25 mouse cellular contexts compared by ENCODE assay signal in genomic region chr6:117922041-117922440, GRCm38 (mm10). TPM values are rescaled to one million over a fixed set of nuclear protein-coding genes. Genes with fewer than 3 reads are reported as not detected.
DNase-seq lines count a peak whose midpoint lies in the region; ATAC-seq and TF ChIP-seq lines count a peak whose summit lies in the region.
"Had no signal": no experiment of that assay in that cellular context is flagged by ENCODE, and none has a peak within 500 bp of the region (broad histone marks: within the 10 kb centered on the region; RNA-seq: fewer than 3 reads in every experiment).

No protein-coding gene starts in this region.

- no peak overlapping the region for H3K4me3 ChIP-seq in intestine, postnatal 0 days (ENCODE audit: low read depth, low read length)
- no peak overlapping the region for H3K4me3 ChIP-seq in intestine, embryonic 15.5 days (replicated peaks)
- H3K4me3 ChIP-seq in E14TG2a.4 (replicated peaks; ENCODE audit: low read length) (peak overlapping the region; percentile 27; the same call in 1 of the 2 replicates), MEL (ENCODE audit: control insufficient read depth in 1 of 2, insufficient read depth in 1 of 2, low read depth in 2 of 2, low read length in 2 of 2) (no peak overlapping the region)
- H3K4me3 ChIP-seq: embryonic facial prominence, embryonic 13.5 days; embryonic facial prominence, embryonic 15.5 days; erythroblast, embryonic 14.5 days; forebrain, embryonic 10.5 days; forebrain, embryonic 13.5 days; forebrain, embryonic 15.5 days had no signal

- no peak for DNase-seq in MEL (ENCODE audit: low read depth, low spot score)
- no peak for DNase-seq in kidney, postnatal 4 days
- DNase-seq: adrenal gland, adult 2 months; adrenal gland, postnatal 10 days; adrenal gland, postnatal 25 days; B cell, adult 2 months; cerebellum, adult 11 months; cerebellum, adult 18-20 months; cerebellum, adult 8-10 months; cerebellum, adult 9-11 months; cerebellum, postnatal 36 days; forebrain, postnatal 0 days had no signal

- ATAC-seq in intestine, postnatal 0 days: no peak
- ATAC-seq in intestine, embryonic 15.5 days: no peak
- ATAC-seq: forebrain, embryonic 13.5 days; forebrain, embryonic 15.5 days; forebrain, postnatal 0 days had no signal

- no peak overlapping the region for H3K4me2 ChIP-seq in intestine, postnatal 0 days (replicated peaks; ENCODE audit: low read depth)
- no peak overlapping the region for H3K4me2 ChIP-seq in intestine, embryonic 15.5 days (replicated peaks)
- H3K4me2 ChIP-seq: embryonic facial prominence, embryonic 13.5 days; embryonic facial prominence, embryonic 15.5 days; forebrain, embryonic 13.5 days; forebrain, embryonic 15.5 days had no signal

- TF ChIP-seq RAD21 in MEL (IDR thresholded peaks at IDR 0.05; ENCODE audit: low read depth, low read length): no peak

- H3K79me2 ChIP-seq in MEL (ENCODE audit: control insufficient read depth, insufficient read depth, low read length, poor library complexity): peaks cover 36% of the 10 kb centered on the region

- no peaks in the 10 kb centered on the region for H3K9me3 ChIP-seq in intestine, postnatal 0 days (ENCODE audit: control insufficient read depth)
- H3K9me3 ChIP-seq in intestine, embryonic 15.5 days: no peaks in the 10 kb centered on the region
- H3K9me3 ChIP-seq in E14TG2a.4 (ENCODE audit: low read length) (no peaks in the 10 kb centered on the region), MEL (replicated peaks; ENCODE audit: insufficient read depth, low read length) (no peaks in the 10 kb centered on the region)
- H3K9me3 ChIP-seq: embryonic facial prominence, embryonic 13.5 days; embryonic facial prominence, embryonic 15.5 days; forebrain, embryonic 10.5 days; forebrain, embryonic 13.5 days; forebrain, embryonic 15.5 days; G1E had no signal

- no peak for TF ChIP-seq CTCF in intestine, postnatal 0 days (IDR thresholded peaks at IDR 0.05; ENCODE audit: low read depth)
- TF ChIP-seq CTCF in E14TG2a.4 (conservative IDR thresholded peaks at IDR 0.05; ENCODE audit: low read length) (no peak), MEL (IDR thresholded peaks at IDR 0.05 in 2 of 3, conservative IDR thresholded peaks at IDR 0.05 in 1 of 3; ENCODE audit: control insufficient read depth in 1 of 3, insufficient read depth in 1 of 3, low read depth in 2 of 3, low read length in 3 of 3, poor library complexity in 1 of 3, severe bottlenecking in 1 of 3) (no peak)

- H3K9ac ChIP-seq in intestine, postnatal 0 days (ENCODE audit: low read depth, low read length): peak overlapping the region; percentile 26; the same call in 1 of the 2 replicates
- no peak overlapping the region for H3K9ac ChIP-seq in intestine, embryonic 15.5 days
- no peak overlapping the region for H3K9ac ChIP-seq in MEL (ENCODE audit: control insufficient read depth, low read depth, low read length, poor library complexity, severe bottlenecking)
- H3K9ac ChIP-seq: embryonic facial prominence, embryonic 13.5 days; embryonic facial prominence, embryonic 15.5 days; forebrain, embryonic 13.5 days; forebrain, embryonic 15.5 days; forebrain, postnatal 0 days had no signal

- H3K36me3 ChIP-seq in intestine, postnatal 0 days (ENCODE audit: control insufficient read depth, insufficient read depth): peaks cover 19% of the 10 kb centered on the region
- H3K36me3 ChIP-seq in intestine, embryonic 15.5 days: peaks cover 10% of the 10 kb centered on the region; the same call in 1 of the 2 replicates
- H3K36me3 ChIP-seq in E14TG2a.4 (ENCODE audit: insufficient read depth, low read length) (peaks cover 74% of the 10 kb centered on the region), MEL (ENCODE audit: control insufficient read depth in 1 of 2, insufficient read depth in 2 of 2, low read length in 2 of 2) (peaks cover 46 to 51% of the 10 kb centered on the region in 2 experiments)

- peak; percentile 21 to 36; a peak in 1 of 4 replicates for TF ChIP-seq EP300 in MEL (IDR thresholded peaks at IDR 0.05; ENCODE audit: low read depth in 1 of 2, low read length in 2 of 2)

- 0 out of 2 replicates have a peak, but pooled peaks cover 3% of the 10 kb centered on the region for H3K4me1 ChIP-seq in intestine, postnatal 0 days (replicated peaks; ENCODE audit: control insufficient read depth, insufficient read depth, low read length)
- H3K4me1 ChIP-seq in intestine, embryonic 15.5 days (replicated peaks): peaks cover 2% of the 10 kb centered on the region; the same call in 1 of the 2 replicates
- H3K4me1 ChIP-seq in E14TG2a.4 (replicated peaks; ENCODE audit: low read depth, low read length): peaks cover 54% of the 10 kb centered on the region
- H3K4me1 ChIP-seq in MEL (ENCODE audit: control insufficient read depth in 1 of 2, insufficient read depth in 2 of 2, low read length in 2 of 2): peaks cover 13% of the 10 kb centered on the region in 2 experiments; a peak in 2 of 4 replicates

- H3K27ac ChIP-seq in intestine, postnatal 0 days (ENCODE audit: low read depth, low read length): no peak overlapping the region
- H3K27ac ChIP-seq in intestine, embryonic 15.5 days: no peak overlapping the region
- H3K27ac ChIP-seq in MEL (ENCODE audit: control insufficient read depth, low read depth, low read length): no peak overlapping the region
- H3K27ac ChIP-seq: embryonic facial prominence, embryonic 13.5 days; embryonic facial prominence, embryonic 15.5 days; forebrain, embryonic 10.5 days; forebrain, embryonic 13.5 days; forebrain, embryonic 15.5 days had no signal

- WGBS in intestine, postnatal 0 days: 83% methylated on average over 3 of the region's 3 CpGs
- WGBS in intestine, embryonic 15.5 days: 89% methylated on average over 3 of the region's 3 CpGs

- no peaks in the 10 kb centered on the region for H3K27me3 ChIP-seq in intestine, postnatal 0 days (replicated peaks; ENCODE audit: control insufficient read depth, insufficient read depth, low read length)
- H3K27me3 ChIP-seq in intestine, embryonic 15.5 days (replicated peaks): no peaks in the 10 kb centered on the region
- H3K27me3 ChIP-seq in E14TG2a.4 (ENCODE audit: insufficient read depth, low read length): no peaks in the 10 kb centered on the region
- no peaks in the 10 kb centered on the region for H3K27me3 ChIP-seq in MEL (ENCODE audit: control insufficient read depth in 1 of 2, insufficient read depth in 2 of 2, low read length in 2 of 2)
- H3K27me3 ChIP-seq: CH12.LX; embryonic facial prominence, embryonic 13.5 days; embryonic facial prominence, embryonic 15.5 days; forebrain, embryonic 13.5 days; forebrain, embryonic 15.5 days had no signal

- no peak for TF ChIP-seq POLR2A in MEL (IDR thresholded peaks at IDR 0.05; ENCODE audit: control insufficient read depth in 1 of 2, insufficient read depth in 1 of 2, low read depth in 1 of 2, low read length in 2 of 2, poor library complexity in 1 of 2)

TF ChIP-seq in MEL, 35 proteins besides CTCF, POLR2A, EP300 and RAD21:
- TF ChIP-seq NELFE (IDR thresholded peaks at IDR 0.05; ENCODE audit: low read depth, low read length) (no peak), TAL1 (IDR thresholded peaks at IDR 0.05; ENCODE audit: low read length) (no peak), MXI1 (IDR thresholded peaks at IDR 0.05; ENCODE audit: low read depth, low read length) (peak; percentile 47; the same call in 1 of the 2 replicates), MAX (IDR thresholded peaks at IDR 0.05; ENCODE audit: low read length) (no peak), JUND (IDR thresholded peaks at IDR 0.05; ENCODE audit: low read depth, low read length) (no peak), KAT2A (conservative IDR thresholded peaks at IDR 0.05; ENCODE audit: low read depth, low read length) (0 out of 2 replicates have a peak, but pooled peaks have one; percentile 24), SMC3 (IDR thresholded peaks at IDR 0.05; ENCODE audit: low read depth, low read length) (0 out of 2 replicates have a peak, but pooled peaks have one; percentile 5), SIN3A (IDR thresholded peaks at IDR 0.05; ENCODE audit: low read length) (peak; percentile 61; the same call in 1 of the 2 replicates), ETS1 (IDR thresholded peaks at IDR 0.05; ENCODE audit: low read depth, low read length) (peak; percentile 54; the same call in 1 of the 2 replicates), POLR2AphosphoS2 (IDR thresholded peaks at IDR 0.05; ENCODE audit: low read length) (peak; percentile 21; the same call in 1 of the 2 replicates), BHLHE40 (IDR thresholded peaks at IDR 0.05; ENCODE audit: borderline replicate concordance, low read depth, low read length) (no peak)
TF ChIP-seq in MEL: peak in this region for 6.

RNA-seq across cellular contexts. Expression of gene Fxyd4, which starts 15.5 kb away (rescaled TPM):
- polyA plus RNA-seq in intestine, postnatal 0 days (2015; fragmentation: Nextera tagmentation; extraction: Ambion mirVana): 0.27 and 0.55 TPM in 2 replicates
- 1.8 and 3.2 TPM in 2 replicates for polyA plus RNA-seq in intestine, embryonic 15.5 days (2015; fragmentation: Nextera tagmentation; extraction: Ambion mirVana)
- total RNA-seq in MEL (2012; rRNA removed): not detected in 2 replicates
- under 1 TPM in 1 of 2 experiments, not detected in 1; 0.22 TPM for polyA plus RNA-seq in MEL (2012; ENCODE audit: insufficient read depth in 1 of 2, insufficient read length in 2 of 2, low read depth in 1 of 2, low replicate concordance in 2 of 2, missing spikeins in 1 of 2)
- total RNA-seq: adrenal gland, adult 2 months; adrenal gland, postnatal 10 days; adrenal gland, postnatal 25 days; CH12.LX; common myeloid progenitor, adult 5-6 weeks; forebrain, postnatal 0 days; G1E had no signal
- polyA plus RNA-seq: adrenal gland, adult 2 months; brain, embryonic 14.5 days; erythroblast, embryonic 14.5 days; G1E had no signal

RNA-seq across cellular contexts. Expression of gene Hnrnpf, which starts 21.9 kb away (rescaled TPM):
- 340 and 353 TPM in 2 replicates for polyA plus RNA-seq in intestine, postnatal 0 days (2015; fragmentation: Nextera tagmentation; extraction: Ambion mirVana)
- polyA plus RNA-seq in intestine, embryonic 15.5 days (2015; fragmentation: Nextera tagmentation; extraction: Ambion mirVana): 791 and 835 TPM in 2 replicates
- total RNA-seq in MEL (2012; rRNA removed): 868 and 882 TPM in 2 replicates
- 1,000 to 10,000 TPM in 1 of 2 experiments, 100 to 1,000 TPM in 1; 722 to 2,287 TPM for polyA plus RNA-seq in MEL (2012; ENCODE audit: insufficient read depth in 1 of 2, insufficient read length in 2 of 2, low read depth in 1 of 2, low replicate concordance in 2 of 2, missing spikeins in 1 of 2)
